Mouse (Mus musculus): ENCODE measurements around the gene Icam2.

DNA sequence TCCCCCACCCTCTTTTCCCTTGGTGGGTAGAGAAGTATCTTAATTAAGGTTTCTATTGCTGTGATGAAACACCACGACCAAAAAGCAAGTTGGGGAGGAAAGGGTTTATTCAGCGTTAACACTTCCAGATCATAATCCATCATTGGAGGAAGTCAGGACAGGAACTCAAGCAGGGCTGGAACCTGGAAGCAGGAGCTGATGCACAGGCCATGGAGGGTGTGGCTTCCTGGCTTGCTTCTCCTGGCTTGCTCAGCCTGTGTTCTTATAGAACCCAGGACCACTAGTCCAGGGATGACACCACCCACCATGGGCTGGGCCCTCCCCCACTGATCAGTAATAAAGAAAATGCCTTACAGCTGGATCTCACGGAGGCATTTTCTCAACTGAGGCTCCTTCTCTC lies 2.9 kb upstream of the Icam2 start:
- TF ChIP-seq GATA1 (IDR thresholded peaks at IDR 0.05; ENCODE audit: low read length) (no peak), TAL1 (IDR thresholded peaks at IDR 0.05; ENCODE audit: low read length) (no peak)
